Mouse (Mus musculus): ENCODE data around the gene Chchd2. TPM values are rescaled to one million over a fixed set of nuclear protein-coding genes. Genes with fewer than 3 reads are reported as not detected.
"Not testable (repeated sequence)": the region's sequence is repeated elsewhere in the genome, so short reads cannot be mapped to it uniquely, and the experiment has no call there.

Chchd2 gene
- polyA plus RNA-seq, 1 experiment: 241 TPM

GRCm38 (mm10) chr5:129919320-129919719 is 32.0 kb upstream of the Chchd2 start:
- Histone ChIP-seq H3K27me3 (ENCODE audit: control insufficient read depth, insufficient read depth, low read length) (no peaks in the 10 kb centered on the region), H3K4me1 (ENCODE audit: control insufficient read depth, insufficient read depth, low read length) (peaks cover 3% of the 10 kb centered on the region), H3K4me3 (ENCODE audit: control insufficient read depth, low read depth, low read length) (no peak overlapping the region; the same call in 1 of the 2 replicates), H3K36me3 (ENCODE audit: control insufficient read depth, insufficient read depth, low read length) (no peaks in the 10 kb centered on the region), H3K27ac (ENCODE audit: control insufficient read depth, insufficient read depth, low read depth, low read length) (no peak overlapping the region)
- TF ChIP-seq CTCF (IDR thresholded peaks at IDR 0.05; ENCODE audit: control insufficient read depth, insufficient read depth, insufficient replicate concordance, low read depth, low read length) (no peak), POLR2A (IDR thresholded peaks at IDR 0.05; ENCODE audit: control insufficient read depth, low read depth, low read length) (no peak)

- TF ChIP-seq POLR2A (IDR thresholded peaks at IDR 0.05; ENCODE audit: control insufficient read depth, low read depth, low read length) (no peak), CTCF (IDR thresholded peaks at IDR 0.05; ENCODE audit: control insufficient read depth, insufficient read depth, insufficient replicate concordance, low read depth, low read length) (no peak)
- Histone ChIP-seq H3K36me3 (ENCODE audit: control insufficient read depth, insufficient read depth, low read length) (no peaks in the 10 kb centered on the region), H3K27me3 (ENCODE audit: control insufficient read depth, insufficient read depth, low read length) (no peaks in the 10 kb centered on the region), H3K4me3 (ENCODE audit: control insufficient read depth, low read depth, low read length) (peak overlapping the region; percentile 74), H3K27ac (ENCODE audit: control insufficient read depth, insufficient read depth, low read depth, low read length) (no peak overlapping the region), H3K4me1 (ENCODE audit: control insufficient read depth, insufficient read depth, low read length) (peaks cover 3% of the 10 kb centered on the region)
Observed at GRCm38 (mm10) chr5:129918752-129919151, 31.5 kb upstream of the Chchd2 start.

GRCm38 (mm10) chr5:129918065-129918651 is 30.9 kb upstream of the Chchd2 start:
- TF ChIP-seq CTCF (IDR thresholded peaks at IDR 0.05; ENCODE audit: control insufficient read depth, insufficient read depth, insufficient replicate concordance, low read depth, low read length) (no peak), POLR2A (IDR thresholded peaks at IDR 0.05; ENCODE audit: control insufficient read depth, low read depth, low read length) (no peak)
- peak overlapping the region; percentile 74 for H3K4me3 ChIP-seq (ENCODE audit: control insufficient read depth, low read depth, low read length)
- no peak overlapping the region for H3K27ac ChIP-seq (ENCODE audit: control insufficient read depth, insufficient read depth, low read depth, low read length)
- no peaks in the 10 kb centered on the region for H3K36me3 ChIP-seq (ENCODE audit: control insufficient read depth, insufficient read depth, low read length)
- H3K27me3 ChIP-seq (ENCODE audit: control insufficient read depth, insufficient read depth, low read length): no peaks in the 10 kb centered on the region
- H3K4me1 ChIP-seq (ENCODE audit: control insufficient read depth, insufficient read depth, low read length): peaks cover 3% of the 10 kb centered on the region

- H3K4me1 ChIP-seq (ENCODE audit: control insufficient read depth, insufficient read depth, low read length); H3K4me3 ChIP-seq (ENCODE audit: control insufficient read depth, low read depth, low read length); H3K36me3 ChIP-seq (ENCODE audit: control insufficient read depth, insufficient read depth, low read length); H3K27me3 ChIP-seq (ENCODE audit: control insufficient read depth, insufficient read depth, low read length); H3K27ac ChIP-seq (ENCODE audit: control insufficient read depth, insufficient read depth, low read depth, low read length): not testable (repeated sequence)
Observed at GRCm38 (mm10) chr5:129915491-129915890, 28.2 kb upstream of the Chchd2 start.

- Histone ChIP-seq H3K4me1 (ENCODE audit: control insufficient read depth, insufficient read depth, low read length) (peaks cover 3% of the 10 kb centered on the region), H3K36me3 (ENCODE audit: control insufficient read depth, insufficient read depth, low read length) (no peaks in the 10 kb centered on the region), H3K27me3 (ENCODE audit: control insufficient read depth, insufficient read depth, low read length) (no peaks in the 10 kb centered on the region), H3K27ac (ENCODE audit: control insufficient read depth, insufficient read depth, low read depth, low read length) (no peak overlapping the region), H3K4me3 (ENCODE audit: control insufficient read depth, low read depth, low read length) (no peak overlapping the region)
- TF ChIP-seq POLR2A (IDR thresholded peaks at IDR 0.05; ENCODE audit: control insufficient read depth, low read depth, low read length) (no peak), CTCF (IDR thresholded peaks at IDR 0.05; ENCODE audit: control insufficient read depth, insufficient read depth, insufficient replicate concordance, low read depth, low read length) (peak; percentile 61; the same call in 1 of the 2 replicates)
Observed at GRCm38 (mm10) chr5:129914024-129914423, 26.8 kb upstream of the Chchd2 start.

GRCm38 (mm10) chr5:129909591-129909990 is 22.3 kb upstream of the Chchd2 start:
- TF ChIP-seq CTCF (IDR thresholded peaks at IDR 0.05; ENCODE audit: control insufficient read depth, insufficient read depth, insufficient replicate concordance, low read depth, low read length): no peak
- no peak for TF ChIP-seq POLR2A (IDR thresholded peaks at IDR 0.05; ENCODE audit: control insufficient read depth, low read depth, low read length)
- Histone ChIP-seq H3K27ac (ENCODE audit: control insufficient read depth, insufficient read depth, low read depth, low read length) (peak overlapping the region; percentile 15; the same call in 1 of the 2 replicates), H3K27me3 (ENCODE audit: control insufficient read depth, insufficient read depth, low read length) (no peaks in the 10 kb centered on the region), H3K36me3 (ENCODE audit: control insufficient read depth, insufficient read depth, low read length) (no peaks in the 10 kb centered on the region), H3K4me3 (ENCODE audit: control insufficient read depth, low read depth, low read length) (peak overlapping the region; percentile 96), H3K4me1 (ENCODE audit: control insufficient read depth, insufficient read depth, low read length) (peaks cover 3% of the 10 kb centered on the region)

- H3K27me3 ChIP-seq (ENCODE audit: control insufficient read depth, insufficient read depth, low read length): no peaks in the 10 kb centered on the region
- H3K4me3 ChIP-seq (ENCODE audit: control insufficient read depth, low read depth, low read length): peak overlapping the region; percentile 96
- TF ChIP-seq CTCF (IDR thresholded peaks at IDR 0.05; ENCODE audit: control insufficient read depth, insufficient read depth, insufficient replicate concordance, low read depth, low read length) (no peak), POLR2A (IDR thresholded peaks at IDR 0.05; ENCODE audit: control insufficient read depth, low read depth, low read length) (no peak)
- peaks cover 3% of the 10 kb centered on the region for H3K4me1 ChIP-seq (ENCODE audit: control insufficient read depth, insufficient read depth, low read length)
- H3K36me3 ChIP-seq (ENCODE audit: control insufficient read depth, insufficient read depth, low read length): no peaks in the 10 kb centered on the region
- peak overlapping the region; percentile 91 for H3K27ac ChIP-seq (ENCODE audit: control insufficient read depth, insufficient read depth, low read depth, low read length)
Observed at GRCm38 (mm10) chr5:129909147-129909546, 21.9 kb upstream of the Chchd2 start.

Measured in testis, adult 2 months (tissue).